Mouse (Mus musculus) C2C12 (cell line): ENCODE data around the gene Ankrd36. TPM values are rescaled to one million over a fixed set of nuclear protein-coding genes. Genes with fewer than 3 reads are reported as not detected.
"Not testable (repeated sequence)": the region's sequence is repeated elsewhere in the genome, so short reads cannot be mapped to it uniquely, and the experiment has no call there.

Source experiments
- H3K27me3 ChIP-seq: one replicate; pipeline ENCODE4 v1.6.1; 2011; ENCODE audit not compliant: control insufficient read depth, insufficient read depth, insufficient read length
- H3K36me3 ChIP-seq: one replicate; pipeline ENCODE4 v1.6.1; 2011; ENCODE audit not compliant: control insufficient read depth, insufficient read depth
- H3K4me3 ChIP-seq: one replicate; pipeline ENCODE4 v1.5.1; 2011; ENCODE audit warnings: mild to moderate bottlenecking, control low read depth; ENCODE audit not compliant: poor library complexity, insufficient read depth, severe bottlenecking
- H3K79me2 ChIP-seq: one replicate; pipeline ENCODE4 v1.6.1; 2011; ENCODE audit not compliant: control insufficient read depth, insufficient read depth
- H3K79me3 ChIP-seq: one replicate; pipeline ENCODE4 v1.6.1; 2011; ENCODE audit warnings: low read depth, control low read depth
- H3ac ChIP-seq: one replicate; pipeline ENCODE3; 2011; ENCODE audit warnings: low read depth; ENCODE audit not compliant: control insufficient read depth, insufficient read length
- CEBPB ChIP-seq: IDR thresholded peaks from one replicate; pipeline ENCODE4 v1.6.1; 2011; ENCODE audit warnings: low read depth, mild to moderate bottlenecking, control low read depth, moderate library complexity
- CTCF ChIP-seq: IDR thresholded peaks from one replicate; pipeline ENCODE4 v1.5.1; 2011; ENCODE audit not compliant: control insufficient read depth, insufficient read depth, insufficient read length
- FOSL1 ChIP-seq: IDR thresholded peaks from one replicate; pipeline ENCODE4 v1.8.0; 2011; ENCODE audit warnings: mild to moderate bottlenecking, low read length; ENCODE audit not compliant: poor library complexity, insufficient read depth, severe bottlenecking
- MAX ChIP-seq: IDR thresholded peaks from one replicate; pipeline ENCODE4 v1.6.1; 2011; ENCODE audit warnings: mild to moderate bottlenecking, control low read depth
- MYOD1 ChIP-seq: IDR thresholded peaks from one replicate; pipeline ENCODE4 v1.6.1; 2011; ENCODE audit warnings: low read depth; ENCODE audit not compliant: control insufficient read depth, insufficient read length
- MYOG ChIP-seq: IDR thresholded peaks from one replicate; pipeline ENCODE4 v1.6.1; 2011; ENCODE audit not compliant: control insufficient read depth, insufficient read length; ENCODE audit errors: extremely low read depth
- USF1 ChIP-seq: IDR thresholded peaks from one replicate; pipeline ENCODE4 v1.6.1; 2011; ENCODE audit warnings: low read depth, mild to moderate bottlenecking, control low read depth, moderate library complexity
- polyA plus RNA-seq: library from polyadenylated mRNA; unstranded; fragments of >200 nt; fragmentation: generic; extraction: Trizol; gene quantifications from one replicate; pipeline ENCODE4 v1.2.1, GENCODE M21; 2012; ENCODE audit warnings: missing spikeins

The Ankrd36 gene
- polyA plus RNA-seq, 1 experiment = not detected

DNA sequence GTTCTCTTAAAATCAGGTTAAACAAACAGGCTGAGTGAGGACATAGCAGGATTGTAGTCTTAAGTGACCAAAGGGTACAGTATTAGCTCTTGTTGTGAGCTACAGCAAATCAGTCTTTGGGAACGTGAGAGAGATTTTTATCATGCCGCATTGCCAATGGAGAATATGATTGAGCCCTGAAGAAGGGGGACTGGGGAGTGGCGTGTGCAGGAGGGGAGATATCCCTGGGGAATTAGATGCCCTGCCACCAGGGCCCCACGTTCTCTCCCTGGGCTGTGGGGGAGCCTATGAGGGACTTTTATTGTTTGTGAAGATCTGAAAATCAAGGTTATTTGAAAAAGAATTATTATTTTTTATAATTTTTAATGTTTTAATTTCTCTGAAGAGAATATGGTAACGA, 26.3 kb downstream of the Ankrd36 start:
- Histone ChIP-seq H3K36me3 (no peaks in the 10 kb centered on the region), H3K79me3 (no peaks in the 10 kb centered on the region), H3K27me3 (no peaks in the 10 kb centered on the region), H3ac (no peak overlapping the region), H3K4me3 (no peak overlapping the region), H3K79me2 (no peaks in the 10 kb centered on the region)
- no peak for TF ChIP-seq MYOG
- TF ChIP-seq MYOD1 = no peak
- TF ChIP-seq FOSL1 = no peak
- no peak for TF ChIP-seq CEBPB
- no peak for TF ChIP-seq MAX
- no peak for TF ChIP-seq CTCF
- no peak for TF ChIP-seq USF1

DNA sequence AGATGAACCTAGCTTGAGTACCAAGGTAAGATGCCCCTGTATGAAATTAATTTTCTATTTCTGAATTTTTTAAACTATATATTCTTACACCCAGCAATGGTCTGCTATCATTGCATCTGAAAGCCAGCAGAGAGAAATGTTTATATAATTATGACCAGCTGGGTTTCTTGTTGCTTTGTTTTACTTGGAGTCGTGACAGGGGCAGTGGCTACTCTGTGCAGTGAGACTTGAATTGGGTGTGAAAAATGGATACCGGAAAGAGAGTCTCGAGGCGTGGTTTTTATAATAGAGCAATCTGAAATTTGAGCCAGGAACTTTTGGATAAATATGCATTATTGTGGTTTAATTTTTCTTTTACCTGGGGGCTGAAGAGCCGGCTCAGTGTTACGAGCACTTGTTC, 27.3 kb downstream of the Ankrd36 start:
- Histone ChIP-seq H3K36me3 (no peaks in the 10 kb centered on the region), H3K4me3 (no peak overlapping the region), H3K79me3 (no peaks in the 10 kb centered on the region), H3ac (no peak overlapping the region), H3K79me2 (no peaks in the 10 kb centered on the region), H3K27me3 (no peaks in the 10 kb centered on the region)
- TF ChIP-seq MYOG (no peak), USF1 (no peak), MYOD1 (no peak), CTCF (no peak), MAX (no peak), FOSL1 (no peak), CEBPB (no peak)

DNA sequence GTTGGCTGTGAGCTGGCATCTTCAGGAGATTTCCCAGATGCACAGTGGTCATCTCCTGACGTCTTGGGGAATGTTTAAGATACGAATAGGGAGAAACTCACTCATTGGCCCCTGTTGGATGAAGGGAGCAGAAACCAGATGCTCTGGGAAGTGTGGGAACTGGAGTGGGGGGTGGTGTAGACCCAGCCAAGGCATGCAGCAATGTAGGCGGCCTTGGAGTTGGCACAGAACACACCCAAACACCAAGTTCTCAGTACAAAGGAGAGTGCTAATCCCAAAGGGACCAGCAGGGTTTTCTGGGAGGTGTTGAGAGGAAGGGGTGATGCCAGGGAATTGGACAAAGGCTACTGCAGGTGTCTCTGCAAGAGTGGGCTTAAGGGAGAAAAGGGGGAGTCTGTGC, 35.9 kb downstream of the Ankrd36 start:
- no peak for TF ChIP-seq MAX
- no peak for TF ChIP-seq CTCF
- no peak for TF ChIP-seq FOSL1
- no peak for TF ChIP-seq MYOD1
- no peak for TF ChIP-seq MYOG
- no peak for TF ChIP-seq CEBPB
- no peak for TF ChIP-seq USF1
- Histone ChIP-seq H3K4me3 (no peak overlapping the region), H3K79me3 (no peaks in the 10 kb centered on the region), H3ac (no peak overlapping the region), H3K79me2 (no peaks in the 10 kb centered on the region), H3K27me3 (peaks cover 31% of the 10 kb centered on the region), H3K36me3 (no peaks in the 10 kb centered on the region)

DNA sequence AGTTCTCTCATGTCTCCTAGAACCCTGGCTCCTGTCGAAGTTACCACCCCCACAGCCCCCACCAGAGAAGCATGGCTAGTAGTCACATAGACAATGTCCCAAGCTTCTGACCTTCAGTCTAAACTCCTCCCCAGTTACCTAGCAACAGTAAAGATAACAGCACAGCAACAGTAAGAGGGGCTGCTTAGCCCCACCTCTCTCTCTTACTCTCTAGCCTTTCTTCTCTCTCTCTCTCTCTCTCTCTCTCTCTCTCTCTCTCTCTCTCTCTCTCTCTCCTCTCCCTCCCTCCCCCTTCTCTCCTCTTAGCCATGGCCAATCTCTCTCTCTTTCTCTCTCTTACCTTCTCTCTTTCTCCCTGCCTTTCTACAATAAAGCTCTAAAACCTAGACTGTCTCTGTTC, 42.4 kb downstream of the Ankrd36 start:
- H3K79me2 ChIP-seq, H3ac ChIP-seq, H3K27me3 ChIP-seq, H3K36me3 ChIP-seq, H3K4me3 ChIP-seq, H3K79me3 ChIP-seq: not testable (repeated sequence)

DNA sequence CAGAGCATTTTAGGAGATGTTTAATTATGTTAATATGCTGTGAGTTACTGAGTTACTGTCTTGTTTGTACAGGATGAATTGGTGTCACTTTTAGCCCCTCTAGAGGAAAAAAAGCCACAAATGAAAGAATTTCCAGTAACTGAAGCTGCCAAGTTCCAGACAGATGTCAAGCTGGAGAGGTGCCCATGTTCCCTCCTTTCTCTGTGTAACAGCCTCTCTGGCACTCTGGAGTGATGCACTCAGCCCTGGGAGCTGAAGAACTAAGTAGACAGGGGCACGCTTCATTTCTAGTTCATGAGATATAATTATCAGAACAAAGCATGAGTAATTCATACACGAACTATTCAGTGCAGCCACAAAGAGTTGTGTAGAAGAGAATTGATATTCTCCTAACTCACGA, 45.0 kb downstream of the Ankrd36 start:
- no peaks in the 10 kb centered on the region for H3K36me3 ChIP-seq
- peaks cover 4% of the 10 kb centered on the region for H3K27me3 ChIP-seq
- no peak overlapping the region for H3K4me3 ChIP-seq
- no peak for TF ChIP-seq CTCF
- no peak for TF ChIP-seq MYOG
- no peak for TF ChIP-seq MYOD1
- no peak for TF ChIP-seq FOSL1
- TF ChIP-seq USF1 = no peak
- no peak for TF ChIP-seq CEBPB
- TF ChIP-seq MAX = no peak
- H3K79me2 ChIP-seq = no peaks in the 10 kb centered on the region
- H3ac ChIP-seq = no peak overlapping the region
- H3K79me3 ChIP-seq = no peaks in the 10 kb centered on the region

DNA sequence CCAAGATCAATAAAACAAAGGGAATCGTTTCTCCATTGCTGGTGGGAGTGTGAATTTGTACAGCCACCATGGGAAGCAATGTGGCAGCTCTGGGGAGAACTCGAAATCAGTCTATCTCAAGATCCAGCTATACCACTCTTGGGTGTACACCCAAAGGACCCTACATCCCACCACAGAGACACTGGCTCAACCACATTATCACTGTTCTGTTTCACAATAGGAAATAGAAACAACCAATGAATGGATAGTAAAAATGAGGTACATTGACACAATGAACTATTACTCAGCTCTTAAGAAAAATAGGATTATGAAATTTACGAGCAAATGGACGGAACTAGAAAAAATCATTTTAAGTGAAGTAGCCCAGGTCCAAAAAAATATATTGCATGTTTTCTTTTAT, 55.6 kb downstream of the Ankrd36 start:
- H3K36me3 ChIP-seq = no peaks in the 10 kb centered on the region
- no peaks in the 10 kb centered on the region for H3K79me3 ChIP-seq
- H3K4me3 ChIP-seq = no peak overlapping the region
- H3K79me2 ChIP-seq = no peaks in the 10 kb centered on the region
- H3ac ChIP-seq = no peak overlapping the region
- peaks cover 22% of the 10 kb centered on the region for H3K27me3 ChIP-seq
- TF ChIP-seq FOSL1 (no peak), USF1 (no peak), CTCF (no peak), MYOG (no peak), MAX (no peak), MYOD1 (no peak), CEBPB (no peak)

DNA sequence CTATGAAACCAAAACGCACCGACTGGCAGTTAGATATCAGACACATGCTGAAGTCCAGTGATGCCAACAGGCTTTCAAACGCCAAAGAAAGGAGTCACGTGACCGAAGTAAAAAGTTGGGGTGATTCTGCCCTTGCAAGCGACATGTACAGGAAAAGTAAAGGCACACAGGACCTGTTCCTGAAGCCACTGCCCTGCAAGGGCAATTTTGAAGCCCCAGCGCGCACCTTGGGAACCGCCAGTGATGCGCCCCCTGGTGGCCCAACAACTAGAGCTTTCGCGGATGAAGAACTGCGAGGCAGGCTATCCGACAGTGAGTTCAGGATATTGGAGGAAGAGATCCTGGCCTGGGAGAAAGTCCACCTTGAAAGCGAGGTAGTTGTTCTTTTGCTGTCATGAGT, 59.5 kb downstream of the Ankrd36 start:
- Histone ChIP-seq H3K27me3 (peaks cover 21% of the 10 kb centered on the region), H3ac (no peak overlapping the region), H3K79me3 (no peaks in the 10 kb centered on the region), H3K4me3 (no peak overlapping the region), H3K79me2 (no peaks in the 10 kb centered on the region), H3K36me3 (no peaks in the 10 kb centered on the region)
- TF ChIP-seq CEBPB = no peak
- no peak for TF ChIP-seq MYOG
- TF ChIP-seq USF1 = no peak
- peak; percentile 50 for TF ChIP-seq CTCF
- no peak for TF ChIP-seq MYOD1
- no peak for TF ChIP-seq FOSL1
- TF ChIP-seq MAX = no peak
